In genomic region chr2:180709923-180710272, GRCm38 (mm10) we compare ENCODE assay signal across 8 mouse cellular contexts. TPM values are rescaled to one million over a fixed set of nuclear protein-coding genes. Genes with fewer than 3 reads are reported as not detected.
DNase-seq lines count a peak whose midpoint lies in the region; ATAC-seq lines count a peak whose summit lies in the region.

Dido1 (minus strand) TSS chr2:180709999.
Gid8 (plus strand) TSS chr2:180710117.

- peaks cover 9% of the 10 kb centered on the region for H3K36me3 ChIP-seq in hindbrain, embryonic 16.5 days (ENCODE audit: control insufficient read depth, insufficient read depth, low read length)
- H3K36me3 ChIP-seq in macrophage (ENCODE audit: inconsistent target): peaks cover 13% of the 10 kb centered on the region

- no peaks in the 10 kb centered on the region for H3K9me3 ChIP-seq in hindbrain, embryonic 16.5 days (ENCODE audit: control insufficient read depth, low read length)

- H3K27me3 ChIP-seq in hindbrain, embryonic 16.5 days (replicated peaks; ENCODE audit: control insufficient read depth, insufficient read depth, low read length): no peaks in the 10 kb centered on the region

- WGBS in hindbrain, embryonic 16.5 days: under 1% methylated on average over 28 of the region's 43 CpGs
- WGBS in macrophage (ENCODE audit: missing documents): under 1% methylated on average over 28 of the region's 43 CpGs

- H3K4me1 ChIP-seq in hindbrain, embryonic 16.5 days (ENCODE audit: control insufficient read depth, insufficient read depth, low read depth, low read length): peaks cover 18% of the 10 kb centered on the region

- peak; percentile 94 for DNase-seq in WW6 (ENCODE audit: low read depth, low spot score)
- peak; percentile 93 to 95 for DNase-seq in cerebellum, postnatal 4 days (ENCODE audit: low spot score in 2 of 2)
- peak; percentile 97 for DNase-seq in gastrocnemius, adult 18-20 months (ENCODE audit: low spot score)
- peak; percentile 98 for DNase-seq in left cerebral cortex, adult 18-20 months (ENCODE audit: low spot score in 2 of 2)
- peak; percentile 97 for DNase-seq in right cerebral cortex, adult 18-20 months
- DNase-seq in urinary bladder, postnatal 10 days (ENCODE audit: low spot score): peak; percentile 89

- H3K9ac ChIP-seq in hindbrain, embryonic 16.5 days (ENCODE audit: low read depth, low read length): peak within 1 kb of the TSS; percentile 100

- peak within 1 kb of the TSS; percentile 92 for H3K4me2 ChIP-seq in hindbrain, embryonic 16.5 days (ENCODE audit: low read length)

- H3K4me3 ChIP-seq in hindbrain, embryonic 16.5 days (ENCODE audit: low read length): peak within 1 kb of the TSS; percentile 100
- peak within 1 kb of the TSS; percentile 98 for H3K4me3 ChIP-seq in macrophage (ENCODE audit: inconsistent target)

- peak within 1 kb of the TSS; percentile 92 for H3K27ac ChIP-seq in hindbrain, embryonic 16.5 days (ENCODE audit: low read depth, low read length)
- peak within 1 kb of the TSS; percentile 76 for H3K27ac ChIP-seq in macrophage

- H3K79me2 ChIP-seq in macrophage (ENCODE audit: inconsistent target): peaks cover 79% of the 10 kb centered on the region

- ATAC-seq in hindbrain, embryonic 16.5 days: peak; percentile 98

RNA-seq across cellular contexts. Expression of gene Dido1, which starts in this region (rescaled TPM):
- total RNA-seq in gastrocnemius, adult 18-20 months (2021): 10 to 100 TPM; 15.3 to 19.4 TPM
- polyA plus RNA-seq in hindbrain, embryonic 16.5 days (2015; fragmentation: Nextera tagmentation; extraction: Ambion mirVana): 20.7 and 21.7 TPM in 2 replicates
- 10 to 100 TPM; 56.2 to 59.1 TPM for total RNA-seq in left cerebral cortex, adult 18-20 months (2021)
- 100 to 1,000 TPM in 24 of 26 experiments, 10 to 100 TPM in 2; 82.9 to 221 (median 151) TPM for total RNA-seq in macrophage (2018; cell fraction: chromatin; rRNA removed)
- 10 to 100 TPM in 25 of 26 experiments, 1 to 10 TPM in 1; 8.5 to 33.4 (median 24.3) TPM for total RNA-seq in macrophage (2018; cell fraction: cytosol; rRNA removed)
- 100 to 1,000 TPM in 16 of 26 experiments, 10 to 100 TPM in 10; 70.1 to 182 (median 108) TPM for total RNA-seq in macrophage (2018; cell fraction: nucleus; rRNA removed)
- 17.6 to 19.3 TPM (median 18.6 TPM) in 3 replicates for polyA plus RNA-seq in macrophage (2018)

RNA-seq across cellular contexts. Expression of gene Gid8, which starts in this region (rescaled TPM):
- total RNA-seq in gastrocnemius, adult 18-20 months (2021): 10 to 100 TPM; 31.7 to 36.7 TPM
- polyA plus RNA-seq in hindbrain, embryonic 16.5 days (2015; fragmentation: Nextera tagmentation; extraction: Ambion mirVana): 52.8 and 58.9 TPM in 2 replicates
- 10 to 100 TPM; 63.9 to 67.2 TPM for total RNA-seq in left cerebral cortex, adult 18-20 months (2021)
- total RNA-seq in macrophage (2018; cell fraction: chromatin; rRNA removed): 10 to 100 TPM; 11.2 to 42.1 (median 27.3) TPM
- total RNA-seq in macrophage (2018; cell fraction: cytosol; rRNA removed): 10 to 100 TPM; 37.5 to 69.2 (median 53.2) TPM
- 10 to 100 TPM; 21.9 to 53.3 (median 34.4) TPM for total RNA-seq in macrophage (2018; cell fraction: nucleus; rRNA removed)
- 52.4 to 57.0 TPM (median 56.0 TPM) in 3 replicates for polyA plus RNA-seq in macrophage (2018)

Comparison
In these comparisons a context has a peak if more than half of its experiments do, and no peak if none do; other contexts are left out.
1. Peak in every context shown above with its lines: DNase-seq, ATAC-seq, H3K4me3 ChIP-seq and H3K27ac ChIP-seq.